Mouse (Mus musculus) erythroblast, embryonic 14.5 days (primary cell): ENCODE results near the gene Bag6. TPM values are rescaled to one million over a fixed set of nuclear protein-coding genes. Genes with fewer than 3 reads are reported as not detected.
A peak's percentile ranks its signal among the peaks of the same experiment; 100 is the strongest.

Source experiments
- H3K27me3 ChIP-seq: 2 replicates; pipeline ENCODE4 v1.6.1; 2012; ENCODE audit warnings: inconsistent platforms; ENCODE audit not compliant: control insufficient read depth
- H3K36me3 ChIP-seq: 2 replicates; pipeline ENCODE4 v1.6.1; 2012; ENCODE audit warnings: mild to moderate bottlenecking, inconsistent platforms; ENCODE audit not compliant: control insufficient read depth
- H3K4me1 ChIP-seq: 2 replicates; pipeline ENCODE4 v1.6.1; 2012; ENCODE audit warnings: inconsistent platforms; ENCODE audit not compliant: control insufficient read depth
- H3K4me3 ChIP-seq: replicated peaks from 2 replicates; pipeline ENCODE3; 2012; ENCODE audit warnings: moderate library complexity, mild to moderate bottlenecking, inconsistent platforms
- H3K9me3 ChIP-seq: 2 replicates; pipeline ENCODE4 v1.6.1; 2012; ENCODE audit warnings: low read length, inconsistent platforms, mixed read lengths; ENCODE audit not compliant: control insufficient read depth
- GATA1 ChIP-seq: IDR thresholded peaks from 2 replicates; pipeline ENCODE4 v1.6.1; 2012; ENCODE audit warnings: low read length, inconsistent platforms, mixed read lengths
- TAL1 ChIP-seq: IDR thresholded peaks from 3 replicates; pipeline ENCODE4 v1.6.1; 2012; ENCODE audit warnings: low read length, inconsistent platforms, mixed read lengths
- polyA plus RNA-seq: library from polyadenylated mRNA; stranded (reverse); fragments of >175 nt; gene quantifications from 2 replicates; pipeline ENCODE4 v1.2.3, GENCODE M21; 2012

Bag6 gene
- polyA plus RNA-seq, 1 experiment: 102 TPM

DNA sequence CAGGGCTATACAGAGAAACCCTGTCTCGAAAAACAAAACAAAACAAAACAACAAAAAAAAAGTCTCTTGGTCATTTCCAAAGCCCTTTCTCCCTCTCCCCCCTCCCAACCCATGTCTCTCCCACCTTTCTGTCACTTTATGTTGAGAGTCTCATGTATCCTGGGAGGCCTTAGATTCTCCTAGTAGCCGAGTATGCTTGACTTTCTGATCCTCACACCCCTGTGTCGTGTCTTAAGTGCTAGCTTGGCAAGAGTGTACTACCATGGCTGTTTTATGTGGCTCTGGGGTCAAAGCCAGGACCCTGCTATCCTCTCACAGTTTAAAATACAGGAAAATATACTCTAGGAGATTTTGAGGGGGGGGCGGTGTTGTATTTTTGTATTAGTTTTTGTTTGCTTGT lies 52.4 kb downstream of the Bag6 start:
- Histone ChIP-seq H3K9me3 (no peaks in the 10 kb centered on the region), H3K27me3 (no peaks in the 10 kb centered on the region; the same call in 1 of the 2 replicates), H3K4me1 (peaks cover 13% of the 10 kb centered on the region), H3K4me3 (no peak overlapping the region), H3K36me3 (no peaks in the 10 kb centered on the region)
- TF ChIP-seq TAL1: no peak

DNA sequence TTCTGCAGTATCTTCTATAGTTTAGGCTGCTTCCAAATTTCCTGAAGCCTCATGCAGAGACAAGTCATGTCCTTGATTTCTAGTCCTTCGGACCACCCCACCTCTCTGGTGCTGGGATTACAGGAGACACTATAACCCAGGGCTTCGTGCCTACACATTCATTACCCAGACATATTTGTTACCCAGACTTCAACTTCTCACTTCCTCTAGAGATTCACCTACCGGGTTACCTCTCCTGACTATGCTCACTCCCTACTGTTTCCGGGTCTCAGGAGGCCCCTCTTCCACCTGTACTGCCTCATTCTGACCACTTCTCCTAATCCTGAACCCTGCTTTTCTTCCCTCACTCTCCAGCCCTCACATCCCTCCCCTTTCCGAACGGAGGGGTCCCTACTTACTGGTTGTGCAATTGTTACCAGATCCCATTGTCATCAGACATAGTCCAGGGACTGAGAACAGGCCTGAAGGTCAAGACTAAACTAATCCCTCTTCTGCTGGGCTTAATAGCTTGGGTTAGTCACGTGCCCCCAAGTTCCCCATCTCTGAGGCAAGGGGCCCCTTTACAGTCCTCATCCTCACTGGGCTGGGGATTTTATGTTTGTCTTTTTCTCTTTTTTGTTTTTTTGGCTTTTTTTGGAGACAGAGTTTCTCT lies 53.1 kb downstream of the Bag6 start, which contains the start of gene Lst1:
Gene Lst1 (minus strand): TSS at position 481 of the 652 bp plus-strand sequence.
- TF ChIP-seq GATA1 (no peak), TAL1 (no peak)
- Histone ChIP-seq H3K4me3 (no peak within 1 kb of the TSS), H3K36me3 (no peaks in the 10 kb centered on the region), H3K27me3 (peaks cover 4% of the 10 kb centered on the region), H3K4me1 (peaks cover 13% of the 10 kb centered on the region), H3K9me3 (no peaks in the 10 kb centered on the region)

DNA sequence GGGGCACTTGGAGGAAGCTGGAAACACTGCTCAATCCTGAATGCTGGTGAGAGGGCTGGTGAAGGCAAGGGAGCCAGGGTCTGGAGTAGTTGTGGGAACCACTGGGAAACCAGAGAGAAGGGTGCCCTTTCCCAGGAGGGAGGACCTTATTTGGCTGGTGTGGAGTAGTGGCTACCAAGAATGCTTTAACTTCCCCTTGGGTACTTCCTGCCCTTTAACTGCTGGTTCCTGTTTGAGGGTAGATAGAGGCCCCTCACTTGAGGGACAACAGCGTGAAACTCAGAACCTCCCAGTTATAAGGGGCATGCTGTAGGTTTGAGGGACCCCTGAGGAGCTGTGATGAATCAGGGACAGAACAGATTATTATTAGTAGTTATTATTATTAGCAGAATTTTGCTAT lies 54.2 kb downstream of the Bag6 start:
- TF ChIP-seq TAL1 (no peak), GATA1 (no peak)
- peaks cover 13% of the 10 kb centered on the region for H3K4me1 ChIP-seq
- no peak overlapping the region for H3K4me3 ChIP-seq
- no peaks in the 10 kb centered on the region for H3K36me3 ChIP-seq
- no peaks in the 10 kb centered on the region for H3K9me3 ChIP-seq
- peaks cover 9% of the 10 kb centered on the region for H3K27me3 ChIP-seq

DNA sequence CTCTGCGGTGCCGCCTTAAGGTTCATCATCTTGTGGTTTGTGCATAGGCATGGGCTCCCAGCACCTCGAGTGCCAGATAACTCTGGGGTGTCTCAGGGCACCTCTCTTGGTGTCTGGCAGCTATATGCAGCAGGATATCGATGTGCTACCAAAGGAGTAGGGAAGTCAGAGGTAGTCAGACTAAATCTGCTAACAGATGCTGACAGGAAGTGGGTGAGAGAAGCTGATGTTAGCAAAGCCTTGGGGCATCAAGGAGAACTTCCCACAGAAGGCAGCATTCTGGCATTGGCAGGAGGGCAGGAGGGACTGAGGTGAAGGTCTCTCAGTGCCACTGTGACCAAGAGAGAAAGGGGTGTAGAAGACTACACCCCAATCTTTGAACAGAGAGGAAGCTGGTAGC lies 55.1 kb downstream of the Bag6 start:
- H3K36me3 ChIP-seq: no peaks in the 10 kb centered on the region
- no peak for TF ChIP-seq GATA1
- TF ChIP-seq TAL1: no peak
- H3K9me3 ChIP-seq: no peaks in the 10 kb centered on the region
- no peak overlapping the region for H3K4me3 ChIP-seq
- peaks cover 18% of the 10 kb centered on the region for H3K27me3 ChIP-seq
- peaks cover 14% of the 10 kb centered on the region for H3K4me1 ChIP-seq

DNA sequence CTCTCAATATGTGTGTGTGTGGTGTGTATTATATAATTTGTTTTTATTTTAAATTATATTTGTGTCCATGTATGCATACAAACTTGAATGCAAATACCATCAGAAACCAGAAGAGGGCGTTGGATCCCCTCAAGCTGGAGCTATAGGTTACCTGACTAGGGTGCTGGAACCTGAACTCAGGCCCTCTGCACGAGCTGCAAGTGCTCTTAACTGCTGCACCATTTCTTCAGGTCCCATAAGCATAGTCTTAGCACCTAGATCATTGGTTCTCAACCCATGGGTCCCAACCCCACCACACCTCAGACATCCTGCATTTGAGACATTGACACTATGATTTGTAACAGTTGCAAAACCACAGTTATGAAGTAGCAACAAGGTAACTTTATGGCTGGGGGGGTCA lies 56.7 kb downstream of the Bag6 start:
- no peak for TF ChIP-seq GATA1
- TF ChIP-seq TAL1: no peak
- Histone ChIP-seq H3K36me3 (no peaks in the 10 kb centered on the region), H3K9me3 (no peaks in the 10 kb centered on the region), H3K4me3 (no peak overlapping the region), H3K27me3 (peaks cover 34% of the 10 kb centered on the region), H3K4me1 (peaks cover 15% of the 10 kb centered on the region)

DNA sequence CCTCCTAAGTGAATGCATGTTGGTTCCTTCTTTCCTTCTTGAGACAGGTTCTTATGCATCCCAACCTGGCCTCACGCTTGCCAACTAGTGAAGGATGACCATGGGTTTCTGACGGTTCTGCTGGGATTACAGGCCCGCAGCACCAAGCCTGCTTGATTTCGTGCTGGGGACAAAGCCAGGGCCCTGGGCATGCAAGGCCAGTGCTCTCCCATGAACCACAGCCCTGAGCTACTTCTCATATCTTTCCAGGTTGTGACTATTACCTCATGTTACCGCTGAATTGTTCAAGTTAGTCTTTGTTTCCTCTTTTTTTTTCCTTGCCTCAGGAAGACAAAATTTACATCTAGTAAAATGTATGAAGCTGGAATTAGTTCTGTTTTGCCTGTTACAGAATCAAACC lies 57.9 kb downstream of the Bag6 start:
- Histone ChIP-seq H3K4me1 (peaks cover 14% of the 10 kb centered on the region), H3K27me3 (peaks cover 40% of the 10 kb centered on the region), H3K4me3 (no peak overlapping the region), H3K36me3 (no peaks in the 10 kb centered on the region), H3K9me3 (no peaks in the 10 kb centered on the region)
- no peak for TF ChIP-seq GATA1
- no peak for TF ChIP-seq TAL1

DNA sequence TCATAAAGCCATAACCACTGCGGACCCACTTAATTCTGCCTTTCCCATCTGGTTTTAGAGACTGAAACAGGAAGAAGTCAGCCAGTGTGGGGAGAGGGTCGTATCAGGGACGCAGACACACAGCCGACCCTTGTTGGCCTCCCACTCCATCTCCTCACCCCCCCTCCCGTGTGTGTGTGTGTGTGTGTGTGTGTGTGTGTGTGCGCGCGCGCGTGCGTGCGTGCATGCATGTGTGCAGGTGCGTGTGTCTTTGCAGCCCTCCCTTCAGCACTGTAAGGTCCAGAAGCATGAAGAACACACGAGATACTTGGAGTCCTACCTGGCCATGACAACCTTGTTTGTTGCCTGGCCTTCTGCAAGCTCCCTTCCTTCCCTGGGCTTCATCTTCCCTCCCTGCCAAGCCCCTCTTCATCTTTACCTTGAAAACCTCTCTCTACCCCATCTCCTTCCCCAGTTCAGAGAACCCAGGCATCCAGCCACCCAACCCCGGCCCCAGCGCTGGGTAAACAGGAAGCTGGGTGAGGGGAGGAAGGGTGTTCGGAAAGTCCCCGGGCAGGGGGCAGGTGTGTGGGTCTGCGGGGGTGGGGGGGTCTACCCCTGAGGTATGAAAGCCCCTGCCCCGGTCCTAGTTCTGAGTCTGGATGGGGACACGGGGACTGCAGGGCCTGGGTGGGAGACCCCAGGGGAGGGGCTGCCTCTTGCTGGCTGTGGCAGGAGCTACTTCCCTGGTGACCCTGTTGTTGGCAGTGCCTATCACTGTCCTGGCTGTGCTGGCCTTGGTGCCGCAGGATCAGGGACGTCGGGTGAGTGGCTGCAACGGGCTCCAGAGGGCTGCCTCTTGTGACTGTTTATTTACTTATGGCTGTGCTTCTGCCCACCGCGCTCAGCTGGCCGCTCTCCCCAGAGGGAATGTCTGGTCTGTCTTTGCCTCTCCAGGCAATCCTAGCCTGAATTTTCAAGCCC lies 59.2 kb downstream of the Bag6 start, which contains the start of gene Ltb:
Gene Ltb (plus strand): TSS at position 559 of the 963 bp plus-strand sequence.
- Histone ChIP-seq H3K36me3 (no peaks in the 10 kb centered on the region), H3K4me1 (peaks cover 14% of the 10 kb centered on the region), H3K9me3 (no peaks in the 10 kb centered on the region), H3K4me3 (no peak within 1 kb of the TSS), H3K27me3 (peaks cover 43% of the 10 kb centered on the region)
- TF ChIP-seq GATA1 (no peak), TAL1 (no peak)

DNA sequence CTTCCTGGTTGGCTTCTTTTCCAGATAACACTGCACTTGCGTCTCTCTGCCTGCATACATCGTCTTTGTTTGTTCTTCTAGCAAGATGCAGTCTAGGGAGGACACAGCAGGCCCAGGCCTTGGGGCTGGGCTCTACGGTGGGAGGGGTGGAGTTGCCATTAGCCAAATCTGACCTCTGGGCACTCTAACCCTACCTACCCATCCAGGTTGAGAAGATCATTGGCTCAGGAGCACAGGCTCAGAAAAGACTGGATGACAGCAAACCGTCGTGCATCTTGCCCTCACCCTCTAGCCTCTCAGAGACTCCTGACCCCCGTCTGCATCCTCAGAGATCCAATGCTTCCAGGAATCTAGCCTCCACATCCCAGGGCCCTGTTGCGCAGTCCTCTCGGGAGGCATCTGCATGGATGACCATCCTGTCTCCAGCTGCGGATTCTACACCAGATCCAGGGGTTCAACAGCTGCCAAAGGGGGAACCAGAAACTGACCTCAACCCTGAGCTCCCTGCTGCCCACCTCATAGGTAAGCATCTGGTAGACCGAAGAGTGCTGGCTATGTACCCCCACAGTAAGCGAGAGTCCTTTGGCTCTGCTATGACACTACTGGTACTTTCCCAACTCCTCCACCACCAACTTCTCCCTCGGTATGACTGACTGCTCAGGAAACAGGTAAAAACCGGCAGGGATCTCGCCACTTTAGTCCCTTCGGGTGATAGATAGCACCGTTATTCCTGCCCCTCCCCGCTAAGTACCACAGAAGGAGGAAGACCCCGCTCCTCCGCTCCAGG lies 60.1 kb downstream of the Bag6 start:
- H3K4me1 ChIP-seq: peaks cover 14% of the 10 kb centered on the region
- H3K9me3 ChIP-seq: no peaks in the 10 kb centered on the region
- H3K36me3 ChIP-seq: no peaks in the 10 kb centered on the region
- H3K27me3 ChIP-seq: peaks cover 47% of the 10 kb centered on the region
- TF ChIP-seq TAL1 (no peak), GATA1 (no peak)
- H3K4me3 ChIP-seq: peak overlapping the region; percentile 48
